Mouse (Mus musculus) monocyte, adult 2 months (primary cell): ENCODE data around the gene Mast1.
"Not testable (repeated sequence)": the region's sequence is repeated elsewhere in the genome, so short reads cannot be mapped to it uniquely, and the experiment has no call there.

Experiments used
- DNase-seq, 2 experiments: peaks; one replicate each; pipeline ENCODE4 v3.0.0; 2022; ENCODE audit warnings: low spot score in 2 of 2, low read depth in 1 of 2

The Mast1 gene

DNA sequence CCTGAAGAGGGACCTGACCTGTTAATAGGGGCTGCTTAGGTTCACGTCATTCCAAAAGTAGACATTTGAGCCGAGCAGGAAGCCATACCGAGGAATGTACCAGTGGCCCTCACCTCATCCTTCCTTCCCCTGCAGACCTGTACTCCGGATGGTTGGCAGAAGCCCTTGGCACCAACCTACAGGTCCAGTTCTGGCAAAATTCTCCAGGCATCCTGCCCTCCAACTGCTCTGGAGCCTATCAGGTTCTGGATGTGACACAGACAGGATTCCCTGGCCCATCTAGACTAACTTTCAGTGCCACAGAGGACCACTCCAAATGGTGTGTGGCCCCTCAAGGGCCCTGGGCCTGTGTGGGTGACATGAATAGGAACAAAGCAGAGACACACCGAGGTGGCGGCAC, 26.6 kb downstream of the Mast1 start:
- DNase-seq = no peak

DNA sequence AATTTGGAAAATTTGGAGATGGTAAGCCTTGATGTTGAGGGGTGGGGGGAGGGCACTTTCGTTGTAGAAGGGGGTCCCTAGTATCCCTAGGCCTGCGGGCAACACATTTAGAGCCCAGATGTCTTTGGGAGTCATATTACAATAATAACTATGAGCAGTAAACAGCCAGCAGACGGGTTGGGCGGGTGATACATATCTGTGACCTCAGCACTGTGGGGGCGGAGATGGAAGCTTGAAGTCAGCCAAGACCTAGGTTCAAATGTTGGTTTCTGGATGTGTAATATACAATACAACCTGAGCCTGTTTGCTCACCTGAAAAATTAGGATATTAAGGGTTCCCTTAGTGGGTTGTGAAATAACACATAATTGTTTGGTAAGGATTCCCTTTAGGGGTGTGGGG, 27.2 kb downstream of the Mast1 start:
- DNase-seq = no peak

GRCm38 (mm10) chr8:84909162-84909767, 27.9 kb downstream of the Mast1 start:
- DNase-seq = no peak

DNA sequence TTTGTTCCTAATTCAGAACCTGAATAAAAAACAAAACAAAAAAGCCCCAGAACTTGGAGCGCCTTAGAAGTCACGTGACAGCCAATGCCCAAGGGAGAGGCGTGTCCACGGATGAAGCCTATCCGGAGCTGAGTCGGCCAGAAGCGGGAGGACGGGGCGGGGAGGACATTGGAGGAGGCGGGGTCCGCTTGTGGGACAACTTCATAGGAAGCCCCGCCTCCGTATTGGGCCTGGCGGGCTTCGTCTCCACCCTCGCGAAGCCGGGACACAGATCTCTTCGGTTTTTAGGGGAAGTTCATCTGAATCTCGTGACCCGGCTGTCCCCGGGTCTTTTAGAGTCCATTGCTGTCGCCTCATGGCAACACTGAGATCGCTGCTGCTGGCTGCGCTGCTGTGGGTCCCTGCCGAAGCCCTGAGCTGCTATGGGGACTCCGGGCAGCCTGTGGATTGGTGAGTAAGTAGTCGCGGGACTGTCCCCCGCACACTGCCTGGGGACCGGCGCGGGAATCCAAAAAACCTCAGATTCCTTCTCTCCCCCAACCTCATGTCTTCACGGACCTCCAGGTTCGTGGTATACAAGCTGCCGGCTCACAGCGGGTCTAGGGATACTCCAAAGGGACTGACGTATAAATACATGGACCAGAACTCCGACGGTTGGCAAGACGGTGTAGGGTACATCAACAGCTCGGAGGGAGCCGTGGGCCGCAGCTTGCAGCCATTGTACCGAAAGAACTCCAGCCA, 28.6 kb downstream of the Mast1 start, which contains the start of gene Dnase2a:
Gene Dnase2a (plus strand): TSS at position 140 of the 741 bp plus-strand sequence.
- peak; percentile 96 to 98 for DNase-seq

DNA sequence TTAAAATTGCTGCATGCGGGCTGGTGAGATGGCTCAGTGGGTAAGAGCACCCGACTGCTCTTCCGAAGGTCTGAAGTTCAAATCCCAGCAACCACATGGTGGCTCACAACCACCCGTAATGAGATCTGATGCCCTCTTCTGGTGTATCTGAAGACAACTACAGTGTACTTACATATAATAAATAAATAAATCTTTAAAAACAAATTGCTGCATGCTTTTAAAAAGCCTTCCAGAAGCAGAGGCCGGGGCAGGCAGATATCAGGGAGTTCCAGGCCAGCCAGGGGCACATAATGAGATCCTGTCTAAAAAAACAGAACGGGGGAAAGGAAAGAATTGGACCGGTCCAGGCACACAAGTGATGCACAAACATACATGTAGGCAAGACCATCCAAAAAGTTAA, 29.2 kb downstream of the Mast1 start:
- DNase-seq = not testable (repeated sequence)

DNA sequence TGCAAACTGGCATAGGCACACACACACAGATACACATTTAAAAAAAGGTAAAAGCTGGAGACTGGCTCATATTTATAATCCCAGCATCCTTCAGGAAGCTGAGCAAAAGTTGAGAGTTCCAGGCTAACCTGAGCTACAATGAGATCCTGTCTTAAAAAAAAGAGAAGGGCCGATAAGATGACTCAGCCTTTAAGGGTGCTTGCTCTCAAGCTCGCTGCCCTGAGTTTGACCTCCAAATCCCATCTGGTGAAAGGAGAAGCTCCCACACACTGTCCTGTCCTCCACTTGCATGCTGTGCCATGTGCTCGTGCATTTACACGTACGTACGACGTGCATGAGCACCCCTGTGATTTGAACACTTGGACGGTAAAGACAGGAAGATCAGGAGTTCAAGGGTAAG, 29.7 kb downstream of the Mast1 start:
- DNase-seq = no peak

DNA sequence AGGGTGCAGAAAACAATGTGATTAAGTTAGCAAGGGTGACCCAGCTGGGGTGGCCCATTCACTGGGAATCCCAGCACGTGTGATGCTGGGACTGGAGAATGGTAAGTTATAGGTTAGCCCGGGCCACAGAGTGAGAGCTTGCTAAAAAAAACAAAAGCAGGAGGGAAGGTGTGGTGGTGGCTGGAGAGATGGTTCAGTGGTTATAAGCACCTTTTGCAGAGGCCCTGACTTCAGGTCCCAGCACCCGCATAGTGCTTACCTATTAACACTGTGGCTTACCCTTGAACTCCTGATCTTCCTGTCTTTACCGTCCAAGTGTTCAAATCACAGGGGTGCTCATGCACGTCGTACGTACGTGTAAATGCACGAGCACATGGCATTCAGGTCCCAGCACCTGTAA, 30.1 kb downstream of the Mast1 start:
- no peak for DNase-seq

- no peak for DNase-seq
These were observed 32.8 kb downstream of the Mast1 start for GRCm38 (mm10) chr8:84904351-84904750.

- peak; percentile 77 to 86 for DNase-seq
These were observed 34.1 kb downstream of the Mast1 start for GRCm38 (mm10) chr8:84902920-84903661.

DNA sequence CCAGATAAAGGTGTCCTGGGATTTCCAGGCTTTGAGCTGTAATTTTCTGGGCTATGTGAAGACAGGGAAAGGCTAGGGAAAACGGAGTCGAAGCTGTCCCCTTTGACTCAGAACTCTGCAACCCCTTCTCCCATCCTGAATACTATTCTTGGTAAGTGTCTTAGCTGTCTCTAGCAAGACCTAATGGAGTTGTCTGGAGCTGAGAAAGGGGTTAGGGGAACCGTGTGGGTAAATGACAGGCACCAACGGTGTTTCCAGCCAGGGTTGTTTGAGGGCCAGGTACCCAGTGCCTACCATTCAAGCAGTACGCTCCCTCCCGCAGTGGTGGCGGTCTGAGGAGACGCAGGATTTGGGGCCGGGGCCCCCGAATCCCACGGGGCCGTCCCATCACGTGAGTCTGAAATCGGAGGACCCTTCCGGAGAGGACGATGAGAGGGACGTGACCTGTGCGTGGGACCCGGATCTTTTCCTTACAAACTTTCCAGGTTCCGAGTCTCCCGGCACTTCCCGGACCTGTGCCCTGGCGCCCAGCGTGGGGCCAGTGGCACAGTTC, 34.7 kb downstream of the Mast1 start:
- DNase-seq = no peak

DNA sequence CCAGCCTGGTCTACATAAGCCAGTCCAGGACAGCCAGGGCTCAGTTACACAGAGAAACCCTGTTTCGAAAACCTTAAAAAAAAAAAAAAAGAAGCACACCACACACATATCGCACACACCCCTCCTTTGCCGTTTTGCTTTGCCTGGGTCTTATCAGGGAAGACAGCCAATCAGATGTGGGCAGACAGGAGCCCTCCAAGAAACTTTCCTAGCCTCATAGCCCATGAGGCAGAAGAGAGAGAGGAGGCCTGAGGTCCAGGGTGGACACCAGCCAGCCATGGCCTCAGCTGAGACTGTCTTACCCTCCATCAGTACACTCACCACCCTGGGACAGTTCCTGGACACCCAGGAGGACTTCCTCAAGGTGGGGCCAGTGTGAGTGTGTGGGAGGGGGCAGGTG, 35.4 kb downstream of the Mast1 start, which contains the start of gene Klf1:
Gene Klf1 (plus strand): TSS at position 177 of the 400 bp plus-strand sequence.
- no peak for DNase-seq

DNA sequence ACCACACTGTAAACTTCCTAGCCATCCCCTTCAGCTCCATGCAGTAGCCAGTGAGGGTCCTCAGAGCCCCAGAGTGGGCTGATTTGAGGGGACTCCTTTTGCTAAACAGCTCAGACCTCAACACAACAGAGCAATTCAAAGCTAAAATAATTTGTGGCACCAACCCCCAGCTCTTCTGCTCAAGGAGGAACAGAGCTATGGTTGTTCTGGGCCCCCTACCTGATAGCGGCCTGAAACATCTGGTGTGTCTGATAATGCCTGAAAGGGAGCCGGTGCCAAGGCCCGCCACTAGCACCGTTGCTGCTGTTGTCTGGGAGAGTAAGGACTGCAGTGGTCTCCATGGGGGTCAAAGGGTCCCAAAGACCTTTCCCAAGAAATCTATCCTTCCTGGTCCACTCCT, 36.1 kb downstream of the Mast1 start:
- DNase-seq = no peak

DNA sequence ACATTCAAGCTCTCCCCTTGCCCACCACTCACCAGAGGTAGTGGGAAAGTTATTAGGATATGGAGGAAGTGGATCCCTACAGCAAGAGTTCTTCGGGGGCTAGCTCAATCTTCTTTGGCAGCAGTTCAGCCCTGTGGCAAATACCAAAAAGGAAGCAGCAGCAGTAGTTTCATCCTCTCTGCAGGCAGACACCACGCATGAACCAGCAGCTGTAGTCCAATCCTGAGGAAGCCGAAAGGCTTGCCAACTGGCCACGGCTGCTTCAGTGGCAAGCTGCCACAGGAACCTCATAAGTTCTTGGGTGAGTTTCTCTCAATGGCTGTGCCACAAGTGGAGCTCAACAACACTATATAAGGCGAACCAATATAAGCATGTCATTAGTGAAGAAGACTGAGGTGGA, 41.2 kb downstream of the Mast1 start:
- no peak for DNase-seq

DNA sequence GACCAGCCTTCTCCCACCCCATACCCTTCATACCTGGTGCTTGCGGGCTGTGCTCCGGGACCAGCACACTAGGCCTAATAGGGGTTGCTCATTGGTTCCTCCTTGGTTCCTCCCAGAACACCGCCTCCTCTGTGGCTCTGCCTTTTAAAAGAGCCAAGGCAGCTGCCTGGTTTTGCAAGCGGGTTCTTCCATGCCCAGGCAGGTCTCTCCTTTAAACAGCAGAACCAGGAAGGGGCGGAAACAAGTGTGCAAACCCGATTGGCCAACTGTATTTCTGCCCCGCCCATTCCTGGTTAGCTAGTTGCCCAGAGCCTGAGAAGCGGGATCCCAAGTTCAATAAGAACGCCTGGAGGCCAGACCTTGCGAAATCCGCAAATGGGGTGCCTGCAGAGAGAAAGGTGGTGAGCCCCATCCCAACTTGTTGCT, 43.4 kb downstream of the Mast1 start, which contains the start of gene Gcdh:
Gene Gcdh (minus strand): TSS at position 213 of the 426 bp plus-strand sequence.
- peak; percentile 77 to 85 for DNase-seq

GRCm38 (mm10) chr8:84892993-84893708, 44.0 kb downstream of the Mast1 start:
- no peak for DNase-seq

- no peak for DNase-seq
These were observed 48.0 kb downstream of the Mast1 start for GRCm38 (mm10) chr8:84889141-84889540.

DNA sequence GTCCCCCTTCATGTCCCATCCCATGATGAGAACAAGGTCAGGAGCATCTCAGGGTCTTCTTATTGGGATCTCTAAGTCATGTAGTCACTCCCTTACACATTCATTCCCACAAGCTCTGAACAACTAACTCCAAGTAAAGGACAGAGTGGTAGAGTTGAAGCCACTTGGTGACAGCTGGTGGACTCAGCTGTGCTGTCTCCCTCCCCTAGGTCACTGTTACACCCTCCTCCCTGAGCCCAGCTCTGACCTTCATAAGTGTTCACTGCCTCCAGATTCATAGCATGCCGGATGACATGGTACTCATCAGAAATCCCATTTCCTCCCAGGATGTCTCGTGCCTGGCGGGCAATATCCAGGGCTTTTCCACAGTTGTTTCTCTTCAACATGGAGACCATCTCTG, 48.9 kb downstream of the Mast1 start:
- no peak for DNase-seq

DNA sequence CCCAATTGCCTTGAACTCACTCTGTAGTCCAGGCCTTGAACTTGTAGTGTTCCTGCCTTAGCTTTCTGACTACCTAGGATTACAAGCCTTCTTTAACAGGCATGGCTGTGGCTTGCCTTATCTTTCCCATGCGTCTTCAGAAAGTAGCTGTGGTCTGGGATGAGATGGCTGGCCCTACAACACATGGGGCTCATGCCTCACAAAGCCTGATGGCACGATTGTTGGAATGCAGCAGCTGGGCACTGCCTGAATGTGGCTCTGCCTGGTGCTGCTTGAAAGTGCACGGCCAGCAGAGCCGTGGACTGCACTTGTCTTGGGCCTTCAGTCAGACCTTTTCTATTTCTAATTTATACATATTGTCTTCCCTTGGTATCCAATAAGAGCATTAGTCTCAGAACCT, 52.4 kb downstream of the Mast1 start:
- DNase-seq = no peak

- no peak for DNase-seq
These were observed 58.2 kb downstream of the Mast1 start for GRCm38 (mm10) chr8:84878915-84879314.

DNA sequence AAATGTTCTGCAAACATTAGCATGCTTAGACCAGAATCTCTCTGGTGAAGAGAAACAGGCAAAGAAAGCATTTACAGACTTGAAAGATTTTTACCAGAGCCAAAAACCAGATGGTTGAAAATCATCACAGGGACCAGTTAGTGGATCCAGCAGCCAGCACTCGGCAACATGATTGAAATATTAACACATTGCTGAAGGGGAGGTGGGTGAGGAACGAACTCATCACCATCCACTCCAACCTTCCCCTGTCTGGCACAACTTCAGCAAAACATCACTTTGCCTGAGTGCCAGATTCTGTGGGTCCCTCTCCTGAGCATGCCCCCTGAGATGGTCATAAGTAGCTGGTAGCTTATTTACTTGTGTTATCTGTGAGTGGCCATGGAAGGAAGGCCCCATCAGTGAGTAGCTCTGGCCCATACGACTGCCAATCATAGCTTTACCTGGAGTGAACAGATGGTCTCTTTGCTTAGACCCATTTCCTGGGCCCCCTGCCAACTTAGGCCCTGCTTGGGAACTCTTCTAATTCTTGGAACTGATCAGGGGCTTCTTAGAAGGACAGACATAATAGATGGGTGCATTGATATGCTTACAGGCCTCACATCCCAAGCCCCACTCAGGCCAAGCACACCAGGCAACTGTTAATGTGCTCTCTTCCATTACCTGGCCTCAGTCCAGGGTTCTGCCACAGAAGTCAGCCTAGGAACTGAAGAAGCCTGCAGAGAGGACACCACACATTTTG, 59.7 kb downstream of the Mast1 start:
- no peak for DNase-seq
